Mouse (Mus musculus): ENCODE measurements around the gene Fbln1.

DNA sequence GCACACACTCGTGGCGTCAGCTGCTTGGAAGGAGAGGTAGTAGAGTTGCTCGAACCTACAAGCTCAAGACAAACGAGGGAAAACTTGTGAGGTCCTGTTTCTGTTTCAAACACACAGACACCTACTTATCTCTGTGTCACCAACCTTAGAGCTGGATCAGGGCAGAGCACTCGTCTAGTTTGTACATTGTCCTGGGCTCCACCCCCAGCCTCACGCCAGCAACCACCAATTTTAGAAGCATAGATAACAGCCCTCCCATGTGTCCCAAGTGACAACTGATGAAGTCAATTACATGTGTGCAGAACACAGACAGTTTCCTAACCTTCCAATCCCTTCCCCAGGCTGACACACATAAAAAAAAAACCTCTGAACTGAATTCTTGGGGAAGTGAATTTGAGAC is 27.6 kb upstream of the Fbln1 start:
- TF ChIP-seq CTCF (IDR thresholded peaks at IDR 0.05; ENCODE audit: insufficient read depth, low read depth, low read length) (no peak), POLR2A (IDR thresholded peaks at IDR 0.05; ENCODE audit: insufficient read depth, low read depth, low read length) (no peak)

All from olfactory bulb, adult 2 months (tissue).